Mouse (Mus musculus): ENCODE data around the gene Syngr1. TPM values are rescaled to one million over a fixed set of nuclear protein-coding genes. Genes with fewer than 3 reads are reported as not detected.

Syngr1 gene
- total and polyA plus RNA-seq, 3 experiments, result 105 to 115 TPM; not detected in 1

GRCm38 (mm10) chr15:80094201-80094600 is 3.1 kb downstream of the Syngr1 start:
- H3K9ac ChIP-seq (ENCODE audit: control insufficient read depth, low read depth, low read length, poor library complexity, severe bottlenecking), result no peak overlapping the region
- no peak overlapping the region for H3K4me3 ChIP-seq (ENCODE audit: control insufficient read depth in 1 of 2, insufficient read depth in 1 of 2, low read depth in 2 of 2, low read length in 2 of 2)
- no peak for DNase-seq (ENCODE audit: low read depth, low spot score)
- H3K9me3 ChIP-seq (replicated peaks; ENCODE audit: insufficient read depth, low read length), result no peaks in the 10 kb centered on the region
- peaks cover 23 to 44% of the 10 kb centered on the region in 2 experiments for H3K4me1 ChIP-seq (ENCODE audit: control insufficient read depth in 1 of 2, insufficient read depth in 2 of 2, low read length in 2 of 2)
- no peak for TF ChIP-seq TBP (IDR thresholded peaks at IDR 0.05; ENCODE audit: low read depth, low read length)
- no peak for TF ChIP-seq KAT2A (conservative IDR thresholded peaks at IDR 0.05; ENCODE audit: low read depth, low read length)
- no peak for TF ChIP-seq MAX (IDR thresholded peaks at IDR 0.05; ENCODE audit: low read length)
- TF ChIP-seq TCF12 (IDR thresholded peaks at IDR 0.05; ENCODE audit: low read depth, low read length), result no peak
- TF ChIP-seq RAD21 (IDR thresholded peaks at IDR 0.05; ENCODE audit: low read depth, low read length), result no peak
- no peak for TF ChIP-seq POLR2AphosphoS2 (IDR thresholded peaks at IDR 0.05; ENCODE audit: low read length)
- no peak for TF ChIP-seq E2F4 (IDR thresholded peaks at IDR 0.05; ENCODE audit: borderline replicate concordance, low read depth, low read length)
- no peak for TF ChIP-seq TAL1 (IDR thresholded peaks at IDR 0.05; ENCODE audit: low read length)
- TF ChIP-seq MAZ (IDR thresholded peaks at IDR 0.05; ENCODE audit: low read depth, low read length), result no peak
- TF ChIP-seq ZC3H11A (IDR thresholded peaks at IDR 0.05; ENCODE audit: low read depth, low read length), result no peak
- TF ChIP-seq ZMIZ1 (IDR thresholded peaks at IDR 0.05; ENCODE audit: low read depth, low read length), result no peak
- no peak for TF ChIP-seq CHD1 (IDR thresholded peaks at IDR 0.05; ENCODE audit: low read depth, low read length)
- TF ChIP-seq BHLHE40 (IDR thresholded peaks at IDR 0.05; ENCODE audit: borderline replicate concordance, low read depth, low read length), result no peak
- TF ChIP-seq SIN3A (IDR thresholded peaks at IDR 0.05; ENCODE audit: low read length), result no peak
- no peak for TF ChIP-seq USF1 (IDR thresholded peaks at IDR 0.05; ENCODE audit: low read depth, low read length)
- no peak for TF ChIP-seq NELFE (IDR thresholded peaks at IDR 0.05; ENCODE audit: low read depth, low read length)
- no peak for TF ChIP-seq POLR2A (IDR thresholded peaks at IDR 0.05; ENCODE audit: control insufficient read depth in 1 of 2, insufficient read depth in 1 of 2, low read depth in 1 of 2, low read length in 2 of 2, poor library complexity in 1 of 2)
- TF ChIP-seq RCOR1 (IDR thresholded peaks at IDR 0.05; ENCODE audit: low read depth, low read length), result no peak
- H3K27ac ChIP-seq (ENCODE audit: control insufficient read depth, low read depth, low read length), result no peak overlapping the region
- H3K79me2 ChIP-seq (ENCODE audit: control insufficient read depth, insufficient read depth, low read length, poor library complexity), result peaks cover 35% of the 10 kb centered on the region
- H3K27me3 ChIP-seq (ENCODE audit: control insufficient read depth in 1 of 2, insufficient read depth in 2 of 2, low read length in 2 of 2), result no peaks in the 10 kb centered on the region
- peaks cover 0 to 30% of the 10 kb centered on the region in 2 experiments; a peak in 2 of 4 replicates for H3K36me3 ChIP-seq (ENCODE audit: control insufficient read depth in 1 of 2, insufficient read depth in 2 of 2, low read length in 2 of 2)

DNA sequence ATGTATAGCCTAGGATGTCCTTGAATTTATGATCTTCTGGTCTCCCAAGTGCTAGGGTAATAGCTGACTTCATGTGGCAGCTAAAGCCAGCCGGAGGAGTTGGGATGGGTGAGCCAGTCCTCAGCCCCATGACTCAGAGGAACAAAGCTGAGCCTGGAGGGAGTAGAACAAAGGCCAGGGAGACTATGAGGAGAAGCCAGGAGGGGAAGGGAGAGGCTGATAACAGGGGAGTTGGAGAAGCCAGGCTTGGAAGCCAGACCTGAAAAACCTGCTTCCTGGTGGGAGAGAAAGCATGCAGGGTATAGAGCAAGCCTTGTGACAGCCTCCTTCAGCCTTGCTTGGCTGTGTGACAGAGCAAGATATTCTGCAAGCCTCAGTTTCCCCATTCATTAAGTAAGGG is 4.5 kb downstream of the Syngr1 start:
- Histone ChIP-seq H3K4me1 (ENCODE audit: control insufficient read depth in 1 of 2, insufficient read depth in 2 of 2, low read length in 2 of 2) (peaks cover 13 to 37% of the 10 kb centered on the region in 2 experiments; a peak in 3 of 4 replicates), H3K9ac (ENCODE audit: control insufficient read depth, low read depth, low read length, poor library complexity, severe bottlenecking) (peak overlapping the region; percentile 5; the same call in 1 of the 2 replicates), H3K9me3 (replicated peaks; ENCODE audit: insufficient read depth, low read length) (no peaks in the 10 kb centered on the region), H3K79me2 (ENCODE audit: control insufficient read depth, insufficient read depth, low read length, poor library complexity) (peaks cover 35% of the 10 kb centered on the region), H3K4me3 (ENCODE audit: control insufficient read depth in 1 of 2, insufficient read depth in 1 of 2, low read depth in 2 of 2, low read length in 2 of 2) (no peak overlapping the region), H3K27me3 (ENCODE audit: control insufficient read depth in 1 of 2, insufficient read depth in 2 of 2, low read length in 2 of 2) (no peaks in the 10 kb centered on the region), H3K27ac (ENCODE audit: control insufficient read depth, low read depth, low read length) (no peak overlapping the region), H3K36me3 (ENCODE audit: control insufficient read depth in 1 of 2, insufficient read depth in 2 of 2, low read length in 2 of 2) (peaks cover 0 to 20% of the 10 kb centered on the region in 2 experiments; a peak in 2 of 4 replicates)
- TF ChIP-seq SMC3 (IDR thresholded peaks at IDR 0.05; ENCODE audit: low read depth, low read length) (no peak), RCOR1 (IDR thresholded peaks at IDR 0.05; ENCODE audit: low read depth, low read length) (no peak), POLR2AphosphoS5 (IDR thresholded peaks at IDR 0.05; ENCODE audit: borderline replicate concordance, low read depth, low read length) (no peak), GABPA (IDR thresholded peaks at IDR 0.05; ENCODE audit: low read depth, low read length) (no peak), EP300 (IDR thresholded peaks at IDR 0.05; ENCODE audit: low read depth in 1 of 2, low read length in 2 of 2) (no peak), TCF12 (IDR thresholded peaks at IDR 0.05; ENCODE audit: low read depth, low read length) (no peak), GATA1 (IDR thresholded peaks at IDR 0.05; ENCODE audit: low read depth, low read length) (no peak), POLR2A (IDR thresholded peaks at IDR 0.05; ENCODE audit: control insufficient read depth in 1 of 2, insufficient read depth in 1 of 2, low read depth in 1 of 2, low read length in 2 of 2, poor library complexity in 1 of 2) (no peak), MXI1 (IDR thresholded peaks at IDR 0.05; ENCODE audit: low read depth, low read length) (no peak), ELF1 (IDR thresholded peaks at IDR 0.05; ENCODE audit: low read depth, low read length) (no peak), ZNF384 (IDR thresholded peaks at IDR 0.05; ENCODE audit: low read depth, low read length) (no peak), E2F4 (IDR thresholded peaks at IDR 0.05; ENCODE audit: borderline replicate concordance, low read depth, low read length) (no peak), BHLHE40 (IDR thresholded peaks at IDR 0.05; ENCODE audit: borderline replicate concordance, low read depth, low read length) (no peak), USF2 (IDR thresholded peaks at IDR 0.05; ENCODE audit: borderline replicate concordance in 1 of 2, insufficient read depth in 1 of 2, low read depth in 1 of 2, low read length in 2 of 2) (no peak), ZMIZ1 (IDR thresholded peaks at IDR 0.05; ENCODE audit: low read depth, low read length) (no peak), NRF1 (IDR thresholded peaks at IDR 0.05; ENCODE audit: insufficient read depth, low read depth, low read length, poor library complexity, severe bottlenecking) (no peak)
- no peak for DNase-seq (ENCODE audit: low read depth, low spot score)

All from MEL (cell line).